Mouse (Mus musculus) kidney, adult 2 months (tissue): ENCODE measurements around the gene Astn2.

Source experiments
- CTCF ChIP-seq: fragments of 200-500 bp; conservative IDR thresholded peaks from 2 replicates; pipeline ENCODE4 v1.5.1; 2011; ENCODE audit warnings: low read depth, mild to moderate bottlenecking, control low read depth, low read length, moderate library complexity, mixed read lengths; ENCODE audit not compliant: insufficient read depth, insufficient read length
- POLR2A ChIP-seq: fragments of 200-500 bp; IDR thresholded peaks from one replicate; pipeline ENCODE4 v1.6.1; 2011; ENCODE audit warnings: low read depth, low read length, control low read depth

DNA sequence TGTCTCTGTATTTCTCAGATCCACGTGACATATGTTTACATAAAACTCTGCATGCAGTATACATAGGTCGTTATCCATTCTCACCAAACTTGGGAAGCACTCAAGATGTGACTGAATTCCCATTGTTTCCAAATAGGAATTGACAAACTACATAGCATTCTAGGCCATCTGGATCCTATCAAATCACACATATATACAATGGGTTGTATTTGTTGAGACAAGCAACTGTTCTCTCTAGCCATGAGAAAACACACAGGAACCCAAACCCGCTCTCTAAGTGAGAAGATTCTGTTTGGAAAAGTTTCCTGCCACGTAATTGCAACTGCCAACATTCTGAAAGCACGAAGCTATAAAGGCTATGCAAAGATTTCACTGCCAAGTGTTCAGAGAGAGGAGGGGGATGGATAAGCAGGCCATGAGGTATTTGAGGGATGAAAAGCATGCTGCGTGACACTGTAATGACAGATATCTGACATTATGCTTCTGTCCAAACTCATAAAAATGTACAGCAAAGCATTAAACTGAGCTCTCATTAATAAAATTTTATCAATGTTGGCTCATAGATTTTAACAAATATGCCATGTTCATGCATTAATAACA, 732.7 kb downstream of the Astn2 start:
- TF ChIP-seq CTCF = no peak
- TF ChIP-seq POLR2A = no peak
